Mouse (Mus musculus) right cerebral cortex, postnatal 25 days (tissue): Measurements from ENCODE around the gene Cend1.
A peak's percentile ranks its signal among the peaks of the same experiment; 100 is the strongest.
"Not testable (repeated sequence)": the region's sequence is repeated elsewhere in the genome, so short reads cannot be mapped to it uniquely, and the experiment has no call there.

Source experiments
- DNase-seq: peaks from one replicate; pipeline ENCODE4 v3.0.0; 2022

Cend1 gene

DNA sequence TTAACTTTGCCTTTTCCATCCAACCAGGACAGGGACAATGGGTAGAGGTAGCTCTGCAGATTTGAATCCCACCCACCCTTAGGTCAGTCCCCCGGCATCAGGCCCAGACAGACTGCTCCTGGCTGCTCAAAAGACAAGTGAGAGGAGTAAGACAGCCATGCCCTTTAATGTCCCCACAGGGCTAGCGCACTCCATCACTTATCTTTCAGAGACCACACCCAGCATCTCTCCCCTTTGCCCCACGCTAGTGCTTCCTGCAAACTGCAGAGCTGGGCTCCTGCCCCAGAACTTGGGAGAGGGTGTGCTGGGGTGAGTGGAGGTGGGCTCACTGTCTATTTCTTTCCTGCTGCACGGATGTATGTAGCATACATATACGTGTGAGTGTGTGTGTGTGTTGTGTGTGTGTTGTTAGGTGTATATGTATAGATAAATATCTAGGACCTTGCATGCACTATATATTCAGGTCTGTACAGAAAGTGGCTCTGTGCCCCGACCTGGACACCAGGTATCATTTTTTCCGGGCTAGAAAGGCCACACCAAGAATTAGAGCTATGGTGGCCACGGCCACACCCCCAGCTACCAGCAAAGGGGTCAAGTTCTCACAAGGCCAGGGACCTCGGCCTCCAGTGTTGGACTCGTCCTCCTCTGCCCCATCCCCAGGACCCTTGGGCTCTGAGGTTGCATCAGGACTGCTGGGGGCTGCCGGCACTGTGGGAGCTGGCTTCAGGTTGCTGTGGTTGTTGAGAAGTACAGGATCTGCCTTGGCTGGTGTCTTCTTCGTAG, 2.2 kb downstream of the Cend1 start:
- DNase-seq: no peak

DNA sequence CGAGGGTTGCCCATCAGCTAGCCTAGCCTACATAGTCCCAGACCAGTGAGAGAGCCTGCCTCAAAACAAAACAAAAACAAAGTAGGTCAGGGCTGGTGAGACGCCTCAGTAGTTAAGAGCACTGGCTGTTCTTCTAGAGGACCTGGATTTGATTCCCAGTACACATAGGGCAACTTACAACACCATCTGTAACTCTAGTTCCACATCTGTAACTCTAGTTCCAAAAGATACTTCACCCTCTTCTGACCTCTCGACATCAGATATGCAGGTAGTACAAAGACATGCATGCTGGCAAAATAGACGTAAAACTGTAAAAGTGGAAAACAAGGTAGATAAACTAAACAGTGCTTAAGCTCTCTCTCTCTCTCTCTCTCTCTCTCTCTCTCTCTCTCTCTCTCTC, 5.5 kb downstream of the Cend1 start:
- DNase-seq: no peak

DNA sequence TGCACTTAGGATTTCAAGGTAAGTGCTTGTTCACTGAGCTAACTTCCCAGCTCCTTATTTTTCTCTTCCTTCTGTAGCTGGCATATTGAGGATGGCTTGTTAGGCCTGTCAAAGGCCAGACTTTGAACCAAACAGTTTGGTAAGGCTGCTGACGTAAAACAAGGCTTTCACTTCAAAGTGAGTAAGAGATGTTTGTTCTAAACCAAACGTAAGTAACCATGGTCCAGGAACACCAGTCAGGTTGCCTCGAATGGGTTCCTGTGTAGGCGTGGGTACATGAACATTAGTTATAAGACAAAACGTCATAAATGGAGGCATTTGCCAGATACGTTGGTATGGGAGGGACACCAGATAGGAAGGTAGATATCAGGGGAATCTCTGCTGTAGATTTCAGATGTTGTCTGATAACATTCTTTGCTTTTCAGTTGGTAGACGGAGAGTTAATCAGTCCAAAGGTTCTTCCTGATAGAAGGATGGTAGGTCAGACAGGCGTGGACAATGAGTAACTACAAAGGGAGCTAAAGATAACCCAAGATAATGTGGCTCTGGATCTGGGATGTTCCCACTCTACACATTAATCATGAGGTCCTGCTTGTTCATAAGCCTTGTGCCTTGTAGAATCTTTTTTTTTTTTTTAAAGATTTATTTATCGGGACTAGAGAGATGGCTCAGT, 9.1 kb downstream of the Cend1 start:
- DNase-seq: no peak

DNA sequence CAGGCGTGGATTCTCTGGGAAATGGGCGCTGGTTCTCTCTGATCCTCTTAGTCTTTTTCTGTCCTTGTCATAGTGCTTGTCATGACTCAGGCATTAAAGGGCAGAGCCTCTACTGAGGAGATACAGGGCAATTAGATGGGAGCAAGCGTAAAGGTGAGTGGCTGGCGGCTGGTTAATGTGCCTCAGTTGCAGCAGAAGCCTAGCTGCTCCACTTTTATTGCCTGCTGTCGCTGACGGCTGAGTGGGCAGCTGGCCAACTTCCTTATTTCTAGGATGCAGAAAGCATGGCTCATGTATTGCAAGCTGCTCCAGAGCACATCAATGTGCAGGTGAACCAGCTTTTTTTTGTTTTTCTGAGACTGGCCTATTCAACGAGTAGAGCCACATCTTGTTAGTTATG, 10.3 kb downstream of the Cend1 start:
- no peak for DNase-seq

DNA sequence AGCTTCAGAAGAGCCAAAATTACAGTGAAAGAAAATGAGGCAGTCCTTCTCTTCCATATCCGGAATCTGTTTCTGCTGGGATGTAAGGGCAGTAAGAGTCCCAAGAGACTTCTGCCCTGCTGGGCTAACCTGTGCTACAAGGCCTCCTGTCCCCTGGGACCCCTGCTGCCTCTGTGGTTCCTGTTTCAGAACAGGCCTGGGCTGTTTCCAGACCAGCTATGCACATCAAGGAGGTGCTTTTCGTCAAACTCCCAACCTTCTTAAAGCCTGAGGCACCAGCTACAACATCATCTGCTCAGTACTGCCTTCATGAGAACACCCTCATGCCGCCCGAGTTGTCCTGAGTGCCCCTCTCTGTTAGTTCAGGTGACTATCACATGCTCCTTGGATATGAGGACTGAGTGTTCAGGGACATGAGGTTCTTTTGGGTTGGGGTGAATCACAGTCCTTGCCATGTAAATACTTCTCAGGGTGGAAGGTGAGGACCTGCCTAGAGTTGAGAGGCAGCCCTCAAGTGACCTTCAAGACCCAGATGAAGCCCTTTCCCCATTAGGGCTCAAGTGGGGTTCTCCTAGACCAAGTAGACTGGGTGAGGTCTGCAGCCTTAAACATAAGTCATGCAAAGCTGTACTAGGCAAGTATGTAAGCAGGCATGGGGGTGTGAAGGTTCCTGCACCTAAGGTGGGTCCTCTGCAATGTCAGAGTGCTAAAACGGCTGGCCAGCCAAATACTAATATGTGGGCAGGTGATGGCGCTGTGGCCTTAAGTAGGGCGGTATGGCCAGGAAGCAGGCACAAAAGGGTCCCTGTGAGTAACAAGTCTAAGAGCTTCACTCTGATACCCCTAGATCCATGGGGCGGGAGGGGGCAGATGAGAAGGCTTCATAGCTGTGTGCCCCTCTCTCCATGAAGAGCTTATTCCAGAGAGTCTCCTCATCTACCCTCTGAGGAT, 11.3 kb downstream of the Cend1 start:
- no peak for DNase-seq

DNA sequence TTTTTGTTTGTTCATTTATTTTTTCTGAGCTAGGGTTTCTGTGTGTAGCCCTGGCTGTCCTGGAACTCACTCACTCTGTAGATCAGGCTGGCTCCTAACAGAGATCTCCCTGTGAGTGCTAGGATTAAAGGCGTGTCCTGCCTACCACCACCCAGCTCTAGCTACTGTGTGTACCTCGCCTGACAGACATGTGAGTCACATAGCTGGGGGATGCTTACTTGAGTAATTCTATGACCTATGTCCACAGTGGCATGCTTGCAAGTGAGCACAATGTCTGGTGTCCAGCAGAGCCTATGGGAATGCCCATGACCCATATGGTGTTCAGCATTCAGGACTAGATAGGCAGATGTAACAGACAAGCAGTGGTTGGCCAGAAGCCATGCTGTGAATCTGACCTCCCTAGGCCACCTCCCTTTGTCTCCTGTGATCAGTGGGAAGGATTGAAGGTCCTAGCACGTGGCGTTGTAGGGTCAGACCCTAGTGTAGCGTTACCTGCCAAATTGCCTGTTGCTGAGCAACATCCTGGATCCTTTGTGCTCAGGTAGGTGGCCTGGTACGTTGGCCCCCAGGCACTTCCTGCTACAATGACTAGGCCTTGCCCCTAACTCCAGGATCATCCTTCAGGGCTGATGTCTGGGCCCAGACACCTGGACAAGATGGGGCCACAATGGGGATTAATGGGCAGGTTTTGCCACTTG, 13.0 kb downstream of the Cend1 start:
- no peak for DNase-seq

DNA sequence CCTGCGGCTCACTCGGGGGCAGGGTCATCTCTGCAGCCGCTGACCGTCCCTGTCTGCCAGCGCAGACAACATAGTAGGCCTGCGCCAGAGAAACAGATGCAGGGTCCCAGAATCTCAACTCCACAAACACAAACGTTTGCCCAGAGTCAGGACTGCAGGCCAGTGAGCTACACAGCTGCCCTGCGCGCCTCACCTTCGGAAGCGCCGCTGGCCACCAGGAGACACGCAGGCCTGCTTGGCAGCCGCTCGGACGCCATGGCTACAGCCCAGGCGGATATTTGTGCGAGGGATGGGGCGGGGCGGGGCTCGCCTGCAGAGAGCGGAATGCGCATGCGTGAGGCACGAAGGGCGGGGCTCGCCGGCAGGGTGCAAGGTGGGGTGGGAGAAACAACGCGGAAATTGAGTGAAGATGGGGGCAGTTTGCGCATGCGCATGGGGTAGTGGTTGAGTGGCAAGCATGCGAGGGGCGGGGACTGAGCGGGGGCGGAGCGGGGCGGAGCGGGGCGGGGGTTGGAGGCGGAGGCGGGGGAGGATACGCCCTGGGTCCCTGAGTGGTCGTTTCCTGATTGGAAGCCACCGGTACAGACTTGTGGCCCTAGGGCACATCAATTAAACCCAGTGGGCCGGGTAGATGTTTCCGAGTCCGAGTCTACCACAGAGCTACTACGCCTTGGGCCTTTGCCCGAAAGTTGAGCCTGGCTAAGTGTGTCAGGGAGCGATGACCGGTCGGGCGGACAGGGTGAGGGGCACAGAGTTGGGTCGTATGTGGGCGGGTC, 15.3 kb downstream of the Cend1 start, which contains the start of gene Gatd1:
Gene Gatd1 (minus strand): TSS at position 328 of the 776 bp plus-strand sequence.
- DNase-seq: peak; percentile 99

DNA sequence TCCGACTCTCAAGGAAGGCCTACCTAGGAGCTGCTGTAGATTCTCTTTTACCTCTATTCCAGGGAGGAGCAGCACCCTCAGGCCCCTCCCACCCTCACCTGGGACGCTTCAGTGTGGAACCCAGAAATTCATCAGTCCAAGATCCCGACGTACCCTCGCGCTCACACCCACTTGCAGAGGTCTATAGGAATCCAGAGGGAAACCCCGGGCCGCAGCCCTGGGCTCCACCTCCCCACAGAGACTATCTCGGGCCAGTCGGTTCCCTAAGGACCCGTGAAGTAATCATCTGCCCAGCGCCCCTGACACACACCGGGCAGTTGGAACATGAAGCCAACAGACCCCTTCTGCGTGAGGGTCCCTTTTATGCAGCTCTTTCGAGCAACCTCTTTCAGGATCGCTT, 16.0 kb downstream of the Cend1 start:
- no peak for DNase-seq

DNA sequence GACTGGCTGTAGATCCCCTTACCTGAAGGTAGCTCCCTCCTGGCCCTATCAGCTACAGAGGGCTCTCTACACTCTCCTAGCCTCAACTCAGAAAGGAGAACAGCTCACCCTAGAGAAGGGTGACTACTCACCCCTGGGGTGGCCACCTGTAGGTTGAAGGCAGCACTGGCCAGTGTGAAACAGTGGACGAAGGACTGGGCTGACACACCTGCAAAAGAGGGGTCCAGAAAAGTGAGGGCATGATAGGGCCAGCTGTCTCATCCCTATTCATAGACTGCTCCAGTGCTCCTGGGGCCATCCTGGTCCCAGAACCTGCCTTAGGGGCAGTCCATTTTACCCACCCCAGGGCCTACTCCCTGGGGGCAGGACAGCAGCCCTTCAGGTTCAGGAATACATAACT, 17.6 kb downstream of the Cend1 start:
- no peak for DNase-seq

DNA sequence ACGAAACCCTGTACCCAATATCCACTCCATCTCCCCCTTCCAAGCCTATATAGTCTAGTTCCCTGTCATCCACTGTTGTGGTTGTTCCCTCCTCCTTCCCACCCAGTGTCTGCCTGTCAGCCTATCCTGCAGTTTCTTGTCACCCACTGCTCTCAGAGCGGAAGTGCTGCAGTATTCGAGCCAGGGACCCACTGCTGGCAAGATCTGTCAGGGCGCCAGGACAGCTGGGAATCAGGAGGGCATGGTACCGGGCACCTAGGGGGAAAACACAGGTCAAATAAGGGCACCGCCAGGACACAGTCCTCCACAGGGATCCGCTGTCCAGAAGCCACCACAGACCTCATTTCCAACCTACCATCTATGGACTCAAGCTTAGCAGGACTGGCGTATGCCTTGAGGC, 18.7 kb downstream of the Cend1 start:
- DNase-seq: no peak

DNA sequence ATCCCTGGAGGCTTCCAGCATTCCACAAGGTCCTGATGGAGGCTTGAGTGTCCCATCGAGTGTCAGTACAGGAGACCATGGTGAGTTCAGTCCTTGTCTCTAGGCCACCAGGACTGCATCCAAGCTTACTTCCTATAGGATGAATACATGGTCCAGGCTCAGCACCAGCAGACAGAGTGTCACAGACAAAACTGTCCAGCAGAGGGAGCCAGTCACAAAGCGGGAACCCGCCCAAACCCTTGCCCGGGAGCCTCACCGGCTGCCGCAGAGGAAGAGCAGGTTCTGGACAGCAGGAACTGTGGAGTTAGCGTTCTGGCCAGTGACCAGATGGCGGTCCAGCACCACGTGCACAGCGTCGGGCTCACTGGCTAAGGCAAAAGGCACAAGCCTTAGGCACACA, 20.5 kb downstream of the Cend1 start:
- DNase-seq: peak; percentile 82

DNA sequence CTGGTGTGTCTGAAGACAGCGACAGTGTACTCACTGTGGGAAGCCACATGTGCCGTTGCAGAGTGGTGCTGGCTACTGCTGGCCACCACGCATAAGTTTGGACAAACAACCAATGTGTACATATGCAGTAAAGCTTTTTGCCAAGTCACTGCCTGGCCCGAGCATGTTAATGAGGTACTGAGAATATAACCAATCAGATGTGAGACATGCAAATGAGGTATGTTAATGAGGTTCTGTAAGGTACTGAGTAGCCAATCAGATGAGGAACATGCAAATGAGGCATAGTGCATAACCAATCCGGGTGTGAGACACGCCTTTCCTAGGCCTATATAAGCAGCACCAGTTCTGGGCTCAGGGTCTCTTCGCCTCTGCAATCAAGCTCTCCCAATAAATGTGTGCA, 21.6 kb downstream of the Cend1 start:
- not testable (repeated sequence) for DNase-seq

DNA sequence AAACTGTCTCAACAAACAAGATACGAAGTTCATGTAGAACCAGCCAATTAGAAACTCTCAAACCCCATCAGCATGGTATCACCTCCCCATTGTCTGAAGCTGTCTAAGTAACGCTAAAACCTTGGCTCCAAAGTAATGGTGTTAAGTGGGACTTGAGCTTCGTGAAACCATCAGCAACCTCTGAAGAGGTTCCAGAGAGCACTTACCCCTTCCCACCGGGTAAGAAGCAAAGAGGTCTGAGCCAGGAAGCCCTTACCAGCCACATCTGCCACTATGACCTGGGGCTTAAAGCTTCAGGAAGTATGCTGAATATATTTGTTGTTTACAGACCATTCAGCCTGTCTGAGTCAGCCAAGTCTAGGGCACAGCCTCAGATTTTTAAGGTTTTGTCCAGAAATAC, 23.8 kb downstream of the Cend1 start:
- no peak for DNase-seq

DNA sequence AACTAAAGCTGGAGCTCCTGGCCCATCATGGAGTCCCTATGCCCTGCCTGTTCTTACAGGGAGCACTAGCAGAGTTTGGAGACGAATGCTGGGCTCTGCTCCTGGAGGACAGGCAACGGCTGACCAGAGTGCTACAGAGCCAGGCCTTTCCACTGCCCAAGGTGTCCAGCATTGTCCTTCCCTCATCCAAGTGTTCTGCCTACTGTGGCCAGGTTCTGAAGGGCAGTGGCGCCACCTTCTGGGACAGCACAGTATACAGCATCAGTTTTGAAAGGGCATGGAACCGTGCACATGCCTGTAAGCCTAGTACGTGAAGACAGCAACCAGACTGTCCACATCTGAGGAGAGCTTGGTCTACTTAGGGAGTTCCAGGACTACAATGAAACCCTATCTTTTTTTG, 26.0 kb downstream of the Cend1 start:
- peak; percentile 40 for DNase-seq

DNA sequence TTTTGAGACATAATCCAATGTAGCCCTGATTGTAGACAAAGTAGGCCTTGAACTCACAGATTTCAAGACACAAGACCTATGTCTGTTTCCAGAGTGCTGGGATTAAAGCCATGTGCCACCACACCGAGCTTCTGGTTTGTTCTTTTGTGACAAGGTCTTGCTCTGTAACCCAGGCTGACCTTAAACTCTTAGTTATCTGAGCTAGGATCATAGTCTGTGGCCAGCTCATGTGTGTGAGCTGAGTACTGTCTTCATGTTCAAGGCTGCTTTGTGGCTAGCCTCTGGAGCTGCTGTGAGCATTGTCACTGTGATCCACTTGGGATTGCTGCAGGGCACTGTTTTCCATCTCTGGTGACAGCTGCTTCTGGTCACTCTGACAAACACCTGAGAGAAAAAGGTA, 33.9 kb downstream of the Cend1 start:
- DNase-seq: no peak

DNA sequence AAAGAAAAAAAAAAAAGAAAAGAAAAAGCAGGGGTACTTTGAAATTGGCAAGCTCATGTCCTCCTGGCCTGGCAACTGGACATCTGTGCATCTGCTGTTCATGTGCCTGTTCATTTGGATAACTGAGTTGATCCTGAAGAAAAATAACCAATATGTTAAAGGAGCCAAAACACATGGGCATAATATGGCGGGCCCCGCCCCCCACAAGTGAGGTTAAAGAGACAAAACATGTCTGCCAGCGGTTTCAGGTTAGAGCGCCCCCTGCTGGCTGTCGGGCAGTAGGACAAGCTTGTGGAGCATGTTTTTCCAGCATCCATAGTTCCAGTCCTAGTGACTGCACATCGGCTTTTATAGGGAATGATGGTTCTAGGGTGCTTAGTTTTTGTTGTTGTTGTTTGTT, 34.5 kb downstream of the Cend1 start:
- DNase-seq: no peak

DNA sequence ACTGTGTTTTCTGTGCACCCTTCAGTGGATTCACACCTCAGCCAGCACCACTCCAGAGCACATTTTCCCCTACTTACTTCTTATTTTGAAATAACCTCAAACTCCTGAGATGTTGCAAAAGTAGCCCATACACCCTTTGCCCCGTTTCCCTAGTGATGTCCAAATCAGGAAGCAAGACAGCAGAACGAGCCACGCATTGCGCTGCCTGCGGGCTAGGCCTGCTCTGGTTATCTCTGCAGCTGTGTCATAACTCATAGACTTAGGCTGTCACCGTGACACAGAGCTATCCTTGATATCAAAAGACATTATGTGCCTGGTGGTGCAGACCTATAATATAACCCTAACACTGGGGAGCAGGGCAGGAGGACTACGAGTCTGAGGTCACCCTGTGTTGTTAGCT, 35.1 kb downstream of the Cend1 start:
- no peak for DNase-seq

DNA sequence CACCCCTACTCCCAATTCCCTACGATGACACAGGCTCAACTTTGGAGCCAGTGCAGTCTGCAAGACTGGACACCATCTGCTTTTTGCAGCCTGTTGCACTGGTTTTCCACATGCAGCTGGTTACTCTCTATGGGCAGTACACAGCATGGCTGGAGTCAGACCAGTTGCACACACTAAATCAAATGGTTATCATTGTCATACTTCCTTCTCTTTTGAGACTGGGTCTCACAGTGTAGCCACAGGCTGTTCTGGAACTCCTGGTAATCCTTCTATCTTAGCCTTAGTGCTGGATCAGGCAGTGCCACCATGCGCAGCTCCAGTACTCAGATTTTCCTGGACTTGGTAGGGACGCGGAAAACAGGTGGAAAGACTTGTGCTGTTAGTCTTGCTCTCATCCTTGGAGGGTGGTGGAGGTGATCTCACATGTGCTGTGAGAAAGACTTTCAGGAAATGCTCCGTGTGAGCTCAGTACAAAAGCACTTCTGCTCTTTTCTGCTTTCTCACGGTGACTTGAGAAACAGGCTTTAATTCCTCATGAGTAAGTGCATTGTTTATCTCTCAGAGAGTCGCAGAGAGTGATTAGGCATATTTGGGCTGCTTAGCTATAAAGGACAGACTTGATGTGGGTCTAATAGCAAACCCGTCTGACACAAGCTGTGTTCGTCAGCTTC, 36.6 kb downstream of the Cend1 start:
- no peak for DNase-seq

DNA sequence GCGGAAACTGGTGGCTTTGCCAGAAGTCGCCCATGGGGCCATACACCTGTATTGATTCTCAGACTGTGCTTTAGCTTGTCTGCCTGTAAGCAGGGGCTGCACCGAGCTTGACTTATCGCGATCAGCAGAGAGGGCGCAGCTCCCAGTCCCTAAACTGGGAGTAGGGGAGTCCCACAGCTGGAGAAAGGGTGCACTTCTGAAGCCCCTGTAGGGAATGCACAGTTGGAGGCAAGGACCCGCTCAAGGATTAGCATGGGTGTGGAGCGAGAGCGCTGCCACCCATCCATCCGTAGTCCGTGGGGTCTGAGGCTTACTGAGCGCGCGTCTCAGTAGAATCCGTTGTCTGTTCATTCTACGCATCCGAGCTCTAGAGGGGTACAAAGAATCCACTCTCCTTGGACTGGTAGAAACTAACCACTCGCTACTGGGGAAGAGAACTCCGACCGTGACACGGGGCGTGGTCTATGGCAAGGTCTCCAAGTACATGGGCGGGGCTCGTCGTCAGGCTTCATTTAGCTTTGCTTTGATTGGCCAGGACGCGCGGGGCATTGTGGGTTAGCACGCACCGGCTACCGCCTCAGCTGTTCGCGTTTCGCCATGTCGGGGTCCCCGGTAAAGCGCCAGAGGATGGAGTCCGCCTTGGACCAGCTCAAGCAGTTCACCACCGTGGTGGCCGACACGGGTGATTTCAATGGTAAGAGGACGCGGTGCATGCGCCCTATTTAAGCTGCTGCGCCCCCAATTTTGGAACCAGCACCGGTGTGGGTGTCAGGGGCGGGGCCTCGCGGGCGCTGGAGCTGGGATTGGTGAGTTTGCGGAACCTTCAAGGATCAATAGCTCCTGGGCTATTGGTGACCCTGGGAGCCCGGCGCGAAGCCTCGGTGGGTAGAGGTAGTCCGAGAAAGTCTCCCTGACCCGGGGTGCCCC, 37.4 kb downstream of the Cend1 start, which contains the start of gene Taldo1:
Gene Taldo1 (plus strand): TSS at position 575 of the 927 bp plus-strand sequence.
- DNase-seq: peak; percentile 97
